Mouse (Mus musculus): ENCODE data around the gene Prss48.

The Prss48 gene

DNA sequence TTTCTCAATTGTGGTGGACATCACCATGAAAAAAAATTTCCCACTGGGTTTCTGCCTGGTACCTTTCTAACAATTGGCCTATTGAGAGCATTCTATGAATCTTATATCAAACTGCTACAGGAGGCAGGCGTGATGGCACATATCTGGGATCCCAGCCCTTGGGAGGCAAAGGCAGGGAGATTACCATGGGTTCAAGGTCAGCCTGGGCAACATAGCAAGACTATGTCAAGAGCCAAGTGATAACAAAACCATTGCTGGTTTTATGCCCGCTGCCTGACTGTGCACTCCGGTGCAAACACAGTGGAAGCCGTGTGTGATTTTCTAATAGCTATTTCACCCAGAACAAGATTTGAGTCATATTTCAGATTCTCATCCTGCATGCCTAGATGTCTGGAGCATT lies 51.4 kb downstream of the Prss48 start:
- no peak for DNase-seq (ENCODE audit: low read depth, low spot score)
